In the genomic region with DNA sequence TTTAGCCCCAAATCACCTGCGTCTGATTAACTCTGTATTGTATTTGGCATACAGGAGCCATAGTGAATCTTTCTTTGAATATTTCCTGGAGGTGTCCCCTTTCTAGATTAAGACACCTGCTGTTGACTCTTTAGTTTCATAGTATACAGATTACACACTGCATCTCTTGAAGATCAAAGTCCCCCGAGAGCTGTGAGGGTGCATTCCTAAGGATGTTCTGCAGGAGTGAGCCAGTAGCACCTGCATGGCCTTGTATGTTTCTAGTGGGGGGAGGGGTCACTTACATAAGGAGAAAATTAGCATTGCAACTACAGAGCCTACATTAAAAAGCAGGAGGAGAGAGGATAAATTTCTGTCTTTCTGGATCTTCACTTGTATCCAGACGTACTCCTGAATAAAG, we compare ENCODE assay signal across 18 mouse cellular contexts.
"Had no signal": no experiment of that assay in that cellular context is flagged by ENCODE, and none has a peak within 500 bp of the region (broad histone marks: within the 10 kb centered on the region; RNA-seq: fewer than 3 reads in every experiment).

No protein-coding gene starts in this region.

- H3K9ac ChIP-seq: lung, embryonic 14.5 days; midbrain, embryonic 12.5 days; neural tube, embryonic 13.5 days; neural tube, embryonic 15.5 days had no signal

- H3K4me3 ChIP-seq: midbrain, embryonic 10.5 days; midbrain, embryonic 12.5 days; myocyte; neural tube, embryonic 13.5 days; neural tube, embryonic 15.5 days had no signal

- H3K27me3 ChIP-seq: midbrain, embryonic 12.5 days; neural tube, embryonic 13.5 days; neural tube, embryonic 15.5 days had no signal

- H3K4me2 ChIP-seq: lung, embryonic 14.5 days; midbrain, embryonic 12.5 days; neural tube, embryonic 13.5 days; neural tube, embryonic 15.5 days had no signal

- DNase-seq: lung, postnatal 10 days; lung, postnatal 4 days; midbrain, embryonic 14.5 days; retina, postnatal 1 day; right cerebral cortex, adult 18-20 months; right cerebral cortex, postnatal 25 days; right cerebral cortex, postnatal 4 days; spleen, adult 18-20 months; thymus, adult 18-20 months; thymus, postnatal 14 days; thymus, postnatal 36 days had no signal

- H3K36me3 ChIP-seq: midbrain, embryonic 10.5 days; midbrain, embryonic 12.5 days; neural tube, embryonic 13.5 days; neural tube, embryonic 15.5 days had no signal

- H3K27ac ChIP-seq: midbrain, embryonic 10.5 days; midbrain, embryonic 12.5 days; neural tube, embryonic 13.5 days; neural tube, embryonic 15.5 days had no signal

- ATAC-seq: midbrain, embryonic 16.5 days had no signal

- H3K9me3 ChIP-seq: midbrain, embryonic 10.5 days; midbrain, embryonic 12.5 days; neural tube, embryonic 13.5 days; neural tube, embryonic 15.5 days had no signal

- H3K4me1 ChIP-seq: midbrain, embryonic 10.5 days; midbrain, embryonic 12.5 days; neural tube, embryonic 13.5 days; neural tube, embryonic 15.5 days had no signal
